In the genomic region with DNA sequence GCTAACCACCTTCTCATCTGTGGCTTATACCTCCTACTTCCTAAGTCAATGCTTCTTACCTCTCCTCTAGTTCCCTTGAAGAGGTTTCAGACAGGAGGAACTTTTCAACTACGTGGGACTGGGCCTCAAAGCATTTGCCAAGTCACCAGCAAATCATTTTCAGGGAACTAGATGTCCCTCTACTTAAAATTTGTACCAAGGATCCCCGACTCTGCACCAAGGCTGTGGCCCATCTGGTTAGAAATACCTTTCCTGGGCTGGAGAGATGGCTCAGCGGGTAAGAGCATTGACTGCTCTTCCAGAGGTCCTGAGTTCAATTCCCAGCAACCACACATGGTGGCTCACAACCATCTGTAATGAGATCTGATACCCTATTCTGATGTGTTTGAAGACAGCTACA, we compare ENCODE assay signal across 6 mouse cellular contexts. TPM values are rescaled to one million over a fixed set of nuclear protein-coding genes. Genes with fewer than 3 reads are reported as not detected.
DNase-seq lines count a peak whose midpoint lies in the region; ATAC-seq lines count a peak whose summit lies in the region.
"Not testable (repeated sequence)": the region's sequence is repeated elsewhere in the genome, so short reads cannot be mapped to it uniquely, and the experiment has no call there.
"Had no signal": no experiment of that assay in that cellular context is flagged by ENCODE, and none has a peak within 500 bp of the region (broad histone marks: within the 10 kb centered on the region; RNA-seq: fewer than 3 reads in every experiment).

No protein-coding gene starts in this region.

- peaks cover 81% of the 10 kb centered on the region for H3K4me1 ChIP-seq in heart, embryonic 12.5 days (replicated peaks)
- H3K4me1 ChIP-seq in heart, embryonic 15.5 days (replicated peaks), result peaks cover 75% of the 10 kb centered on the region
- H3K4me1 ChIP-seq in neural tube, embryonic 15.5 days, result peaks cover 14% of the 10 kb centered on the region

- not testable (repeated sequence) for H3K9me3 ChIP-seq in heart, embryonic 12.5 days (replicated peaks); heart, embryonic 15.5 days (replicated peaks); neural tube, embryonic 15.5 days (replicated peaks)

- H3K27me3 ChIP-seq in heart, embryonic 12.5 days (replicated peaks); heart, embryonic 15.5 days; neural tube, embryonic 15.5 days (replicated peaks): not testable (repeated sequence)

- 0 out of 2 replicates have a peak overlapping the region, but pooled peaks have one; percentile 1 for H3K4me2 ChIP-seq in heart, embryonic 12.5 days
- H3K4me2 ChIP-seq in heart, embryonic 15.5 days, result 0 out of 2 replicates have a peak overlapping the region, but pooled peaks have one; percentile 93
- H3K4me2 ChIP-seq in neural tube, embryonic 15.5 days, result peak overlapping the region; percentile 99; the same call in 1 of the 2 replicates

- ATAC-seq in heart, embryonic 12.5 days (ENCODE audit: insufficient number of reproducible peaks, low FRiP score); heart, embryonic 15.5 days (replicated peaks; ENCODE audit: insufficient number of reproducible peaks, insufficient read depth, low FRiP score, low read depth); neural tube, embryonic 15.5 days (ENCODE audit: low FRiP score): not testable (repeated sequence)

- 87% methylated on average over 3 of the region's 3 CpGs for WGBS in heart, embryonic 12.5 days
- WGBS in heart, embryonic 15.5 days, result 80% methylated on average over 3 of the region's 3 CpGs
- 87% methylated on average over 3 of the region's 3 CpGs for WGBS in neural tube, embryonic 15.5 days

- not testable (repeated sequence) for H3K9ac ChIP-seq in heart, embryonic 12.5 days; heart, embryonic 15.5 days; neural tube, embryonic 15.5 days (replicated peaks)

- H3K36me3 ChIP-seq in heart, embryonic 12.5 days; heart, embryonic 15.5 days; neural tube, embryonic 15.5 days: not testable (repeated sequence)

- H3K27ac ChIP-seq in heart, embryonic 12.5 days (ENCODE audit: poor library complexity, severe bottlenecking), result peak overlapping the region; percentile 23; the same call in 1 of the 2 replicates
- H3K27ac ChIP-seq in heart, embryonic 15.5 days, result peak overlapping the region; percentile 16; the same call in 1 of the 2 replicates
- H3K27ac ChIP-seq in neural tube, embryonic 15.5 days (replicated peaks), result peak overlapping the region; percentile 48; the same call in 1 of the 2 replicates

- not testable (repeated sequence) for H3K4me3 ChIP-seq in heart, embryonic 12.5 days; heart, embryonic 15.5 days; neural tube, embryonic 15.5 days (replicated peaks)

- DNase-seq in heart, adult 11 months, result peak; percentile 65
- peak; percentile 51 for DNase-seq in induced T-regulatory cell, adult 2 months (ENCODE audit: low read depth)

RNA-seq across cellular contexts. Expression of a gene that starts 18.7 kb away (rescaled TPM):
- polyA plus RNA-seq in heart, embryonic 12.5 days (2016; fragmentation: Nextera tagmentation; extraction: Ambion mirVana), result 14.4 and 14.6 TPM in 2 replicates
- polyA plus RNA-seq in heart, embryonic 15.5 days (2015; fragmentation: Nextera tagmentation; extraction: Ambion mirVana), result 16.0 and 23.6 TPM in 2 replicates
- 10.9 and 12.2 TPM in 2 replicates for polyA plus RNA-seq in neural tube, embryonic 15.5 days (2015; fragmentation: Nextera tagmentation; extraction: Ambion mirVana)
- polyA plus RNA-seq: Patski had no signal

Comparison
In these comparisons a context has a peak if more than half of its experiments do, and no peak if none do; other contexts are left out.
1. H3K4me2 ChIP-seq: peak in every context shown above with its lines; median percentile 99 in neural tube, embryonic 15.5 days; 93 in heart, embryonic 15.5 days; 1 in heart, embryonic 12.5 days.